ENCODE assay signal across 17 mouse cellular contexts in the genomic region with DNA sequence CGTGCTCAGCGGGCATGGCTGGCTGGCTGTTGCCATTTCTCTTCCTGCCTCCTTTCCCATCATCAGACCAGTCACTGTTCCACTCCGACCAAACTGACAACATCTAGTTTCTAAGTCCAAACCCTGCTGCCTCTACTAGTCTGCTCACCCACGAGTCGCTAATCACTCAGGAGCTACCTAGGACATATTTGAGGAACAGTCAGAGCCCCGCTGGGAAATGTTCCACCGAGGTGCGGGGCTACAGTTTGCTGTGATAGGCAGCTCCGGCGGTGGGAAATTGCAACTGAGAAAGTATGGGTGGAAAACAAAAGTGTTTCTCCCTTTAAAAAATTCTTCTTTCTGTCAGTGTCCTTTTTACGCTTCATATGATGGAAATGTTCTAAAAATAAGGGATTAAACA. TPM values are rescaled to one million over a fixed set of nuclear protein-coding genes. Genes with fewer than 3 reads are reported as not detected.
DNase-seq lines count a peak whose midpoint lies in the region; ATAC-seq and TF ChIP-seq lines count a peak whose summit lies in the region.
"Had no signal": no experiment of that assay in that cellular context is flagged by ENCODE, and none has a peak within 500 bp of the region (broad histone marks: within the 10 kb centered on the region; RNA-seq: fewer than 3 reads in every experiment).

No protein-coding gene starts in this region.

- H3K27ac ChIP-seq in kidney, embryonic 16.5 days (ENCODE audit: low read length): peak overlapping the region; percentile 37; the same call in 1 of the 2 replicates
- H3K27ac ChIP-seq in forebrain, embryonic 15.5 days (replicated peaks): peak overlapping the region; percentile 21; the same call in 1 of the 2 replicates
- 0 out of 2 replicates have a peak overlapping the region, but pooled peaks have one; percentile 11 for H3K27ac ChIP-seq in limb, embryonic 13.5 days
- H3K27ac ChIP-seq in neural tube, embryonic 15.5 days (replicated peaks): peak overlapping the region; percentile 54
- H3K27ac ChIP-seq in layer of hippocampus, adult 2 months: no peak overlapping the region
- H3K27ac ChIP-seq: embryonic facial prominence, embryonic 15.5 days; heart, adult 2 months; liver, embryonic 14.5 days had no signal

- 57% methylated on average over 11 of the region's 11 CpGs for WGBS in kidney, embryonic 16.5 days
- 44% methylated on average over 11 of the region's 11 CpGs for WGBS in forebrain, embryonic 15.5 days
- WGBS in limb, embryonic 13.5 days: 66% methylated on average over 11 of the region's 11 CpGs
- WGBS in neural tube, embryonic 15.5 days: 31% methylated on average over 11 of the region's 11 CpGs

- H3K4me1 ChIP-seq in kidney, embryonic 16.5 days (ENCODE audit: insufficient read depth, low read length): peaks cover 24% of the 10 kb centered on the region
- peaks cover 7% of the 10 kb centered on the region; the same call in 1 of the 2 replicates for H3K4me1 ChIP-seq in forebrain, embryonic 15.5 days
- H3K4me1 ChIP-seq in limb, embryonic 13.5 days: peaks cover 18% of the 10 kb centered on the region
- 0 out of 2 replicates have a peak, but pooled peaks cover 3% of the 10 kb centered on the region for H3K4me1 ChIP-seq in neural tube, embryonic 15.5 days

- H3K9ac ChIP-seq in kidney, embryonic 16.5 days (replicated peaks; ENCODE audit: low read length): peak overlapping the region; percentile 9; the same call in 1 of the 2 replicates
- no peak overlapping the region for H3K9ac ChIP-seq in forebrain, embryonic 15.5 days (replicated peaks)
- no peak overlapping the region for H3K9ac ChIP-seq in limb, embryonic 13.5 days
- H3K9ac ChIP-seq in neural tube, embryonic 15.5 days (replicated peaks): no peak overlapping the region
- H3K9ac ChIP-seq: embryonic facial prominence, embryonic 15.5 days; liver, embryonic 14.5 days had no signal

- no peak overlapping the region for H3K4me2 ChIP-seq in kidney, embryonic 16.5 days (replicated peaks; ENCODE audit: low read depth, low read length)
- H3K4me2 ChIP-seq in forebrain, embryonic 15.5 days (replicated peaks): no peak overlapping the region
- H3K4me2 ChIP-seq in limb, embryonic 13.5 days (replicated peaks): no peak overlapping the region
- H3K4me2 ChIP-seq in neural tube, embryonic 15.5 days: no peak overlapping the region
- H3K4me2 ChIP-seq: embryonic facial prominence, embryonic 15.5 days had no signal

- no peaks in the 10 kb centered on the region for H3K27me3 ChIP-seq in kidney, embryonic 16.5 days (ENCODE audit: insufficient read depth, low read length)
- no peaks in the 10 kb centered on the region for H3K27me3 ChIP-seq in forebrain, embryonic 15.5 days
- H3K27me3 ChIP-seq in limb, embryonic 13.5 days: no peaks in the 10 kb centered on the region
- H3K27me3 ChIP-seq in neural tube, embryonic 15.5 days (replicated peaks): no peaks in the 10 kb centered on the region
- H3K27me3 ChIP-seq: embryonic facial prominence, embryonic 15.5 days had no signal

- no peak for TF ChIP-seq CTCF in layer of hippocampus, adult 2 months (conservative IDR thresholded peaks at IDR 0.05)

- no peak for ATAC-seq in kidney, embryonic 16.5 days (ENCODE audit: low FRiP score, low TSS enrichment)
- ATAC-seq in forebrain, embryonic 15.5 days (replicated peaks): no peak
- ATAC-seq in limb, embryonic 13.5 days (ENCODE audit: low FRiP score, low read depth): no peak
- no peak for ATAC-seq in neural tube, embryonic 15.5 days (ENCODE audit: low FRiP score)

- no peaks in the 10 kb centered on the region for H3K36me3 ChIP-seq in kidney, embryonic 16.5 days (ENCODE audit: insufficient read depth, low read length)
- H3K36me3 ChIP-seq in forebrain, embryonic 15.5 days: no peaks in the 10 kb centered on the region
- H3K36me3 ChIP-seq in limb, embryonic 13.5 days: 0 out of 2 replicates have a peak, but pooled peaks cover 3% of the 10 kb centered on the region
- H3K36me3 ChIP-seq in neural tube, embryonic 15.5 days: no peaks in the 10 kb centered on the region
- H3K36me3 ChIP-seq: embryonic facial prominence, embryonic 15.5 days had no signal

- H3K9me3 ChIP-seq in kidney, embryonic 16.5 days (ENCODE audit: low read length): no peaks in the 10 kb centered on the region
- no peaks in the 10 kb centered on the region for H3K9me3 ChIP-seq in forebrain, embryonic 15.5 days
- H3K9me3 ChIP-seq in limb, embryonic 13.5 days: no peaks in the 10 kb centered on the region
- H3K9me3 ChIP-seq in neural tube, embryonic 15.5 days (replicated peaks): no peaks in the 10 kb centered on the region
- H3K9me3 ChIP-seq: embryonic facial prominence, embryonic 15.5 days had no signal

- no peak overlapping the region for H3K4me3 ChIP-seq in kidney, embryonic 16.5 days (ENCODE audit: low read length)
- no peak overlapping the region for H3K4me3 ChIP-seq in forebrain, embryonic 15.5 days
- H3K4me3 ChIP-seq in limb, embryonic 13.5 days: no peak overlapping the region
- no peak overlapping the region for H3K4me3 ChIP-seq in neural tube, embryonic 15.5 days (replicated peaks)
- no peak overlapping the region for H3K4me3 ChIP-seq in layer of hippocampus, adult 2 months
- H3K4me3 ChIP-seq: embryonic facial prominence, embryonic 15.5 days; heart, adult 2 months; myocyte had no signal

- DNase-seq in kidney, postnatal 10 days: no peak
- no peak for DNase-seq in layer of hippocampus, adult 2 months (ENCODE audit: low spot score in 2 of 2)
- no peak for DNase-seq in lung, postnatal 4 days
- DNase-seq: cerebellum, adult 9-10 months; heart, adult 2 months; heart, postnatal 36 days; kidney, adult 18-20 months; lung, postnatal 36 days; right cerebral cortex, postnatal 14 days; thymus, postnatal 14 days had no signal

RNA-seq across cellular contexts. Expression of gene Id1, which starts 18.4 kb away (rescaled TPM):
- polyA plus RNA-seq in kidney, embryonic 16.5 days (2015; fragmentation: Nextera tagmentation; extraction: Ambion mirVana): 139 and 151 TPM in 2 replicates
- polyA plus RNA-seq in forebrain, embryonic 15.5 days (2015; fragmentation: Nextera tagmentation; extraction: Ambion mirVana): 26.3 and 32.0 TPM in 2 replicates
- polyA plus RNA-seq in limb, embryonic 13.5 days (2015; fragmentation: Nextera tagmentation; extraction: Ambion mirVana): 232 and 236 TPM in 2 replicates
- 57.5 and 59.1 TPM in 2 replicates for polyA plus RNA-seq in neural tube, embryonic 15.5 days (2015; fragmentation: Nextera tagmentation; extraction: Ambion mirVana)
- total RNA-seq in layer of hippocampus, adult 2 months (2021): 10 to 100 TPM; 23.5 to 25.4 TPM

RNA-seq across cellular contexts. Expression of gene Mcts2, which starts 30.8 kb away (rescaled TPM):
- 27.6 and 28.0 TPM in 2 replicates for polyA plus RNA-seq in kidney, embryonic 16.5 days (2015; fragmentation: Nextera tagmentation; extraction: Ambion mirVana)
- polyA plus RNA-seq in forebrain, embryonic 15.5 days (2015; fragmentation: Nextera tagmentation; extraction: Ambion mirVana): 33.6 and 34.4 TPM in 2 replicates
- polyA plus RNA-seq in limb, embryonic 13.5 days (2015; fragmentation: Nextera tagmentation; extraction: Ambion mirVana): 29.2 and 30.0 TPM in 2 replicates
- 33.9 and 41.5 TPM in 2 replicates for polyA plus RNA-seq in neural tube, embryonic 15.5 days (2015; fragmentation: Nextera tagmentation; extraction: Ambion mirVana)
- 10 to 100 TPM; 18.8 to 20.8 TPM for total RNA-seq in layer of hippocampus, adult 2 months (2021)

RNA-seq across cellular contexts. Expression of gene Cox4i2, which starts 36.3 kb away (rescaled TPM):
- polyA plus RNA-seq in kidney, embryonic 16.5 days (2015; fragmentation: Nextera tagmentation; extraction: Ambion mirVana): 19.6 and 22.1 TPM in 2 replicates
- polyA plus RNA-seq in forebrain, embryonic 15.5 days (2015; fragmentation: Nextera tagmentation; extraction: Ambion mirVana): 4.3 and 4.4 TPM in 2 replicates
- polyA plus RNA-seq in limb, embryonic 13.5 days (2015; fragmentation: Nextera tagmentation; extraction: Ambion mirVana): 32.0 and 34.4 TPM in 2 replicates
- 4.8 and 7.6 TPM in 2 replicates for polyA plus RNA-seq in neural tube, embryonic 15.5 days (2015; fragmentation: Nextera tagmentation; extraction: Ambion mirVana)
- 1 to 10 TPM; 1.4 to 1.6 TPM for total RNA-seq in layer of hippocampus, adult 2 months (2021)
- polyA plus RNA-seq: myocyte had no signal

RNA-seq across cellular contexts. Expression of gene H13, which starts 48.4 kb away (rescaled TPM):
- 158 and 159 TPM in 2 replicates for polyA plus RNA-seq in kidney, embryonic 16.5 days (2015; fragmentation: Nextera tagmentation; extraction: Ambion mirVana)
- polyA plus RNA-seq in forebrain, embryonic 15.5 days (2015; fragmentation: Nextera tagmentation; extraction: Ambion mirVana): 159 and 164 TPM in 2 replicates
- 156 and 159 TPM in 2 replicates for polyA plus RNA-seq in limb, embryonic 13.5 days (2015; fragmentation: Nextera tagmentation; extraction: Ambion mirVana)
- polyA plus RNA-seq in neural tube, embryonic 15.5 days (2015; fragmentation: Nextera tagmentation; extraction: Ambion mirVana): 152 and 155 TPM in 2 replicates
- total RNA-seq in layer of hippocampus, adult 2 months (2021): 10 to 100 TPM; 71.5 to 73.3 TPM
